Mouse (Mus musculus) ES-Bruce4 (cell line): ENCODE results near the gene Scamp4.

Experiments used
- CTCF ChIP-seq: IDR thresholded peaks from one replicate; pipeline ENCODE4 v1.8.1; 2011; ENCODE audit warnings: low read depth, low read length
- POLR2A ChIP-seq: IDR thresholded peaks from one replicate; pipeline ENCODE4 v1.8.1; 2011; ENCODE audit warnings: low read length; ENCODE audit not compliant: insufficient read depth

DNA sequence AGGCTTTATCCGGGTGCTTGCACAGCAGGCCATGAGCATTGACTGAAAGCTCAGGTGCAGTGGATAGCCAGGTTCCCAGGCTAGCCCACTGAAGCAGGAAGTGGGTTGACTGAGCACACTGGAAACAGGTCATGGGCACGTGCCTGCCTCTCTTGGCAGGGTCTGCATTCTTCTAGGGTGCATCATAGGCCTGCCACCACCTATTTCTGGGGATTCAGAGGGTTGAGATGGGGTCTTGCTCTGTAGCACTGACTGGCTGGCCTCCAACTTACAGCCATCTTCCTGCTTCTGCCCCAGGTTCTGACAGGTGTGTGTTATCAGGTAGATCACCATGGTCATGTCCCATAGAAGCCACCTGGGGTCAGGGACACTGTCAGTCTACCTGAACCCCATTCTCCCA, 2.3 kb downstream of the Scamp4 start:
- TF ChIP-seq POLR2A = no peak
- no peak for TF ChIP-seq CTCF
